Mouse (Mus musculus) limb, embryonic 10.5 days (tissue): ENCODE results near the gene Zfp109. TPM values are rescaled to one million over a fixed set of nuclear protein-coding genes. Genes with fewer than 3 reads are reported as not detected.

Source experiments
- DNase-seq: peaks from one replicate; pipeline ENCODE4 v3.0.0-alpha.2; 2017; ENCODE audit warnings: low spot score
- H3K27ac ChIP-seq: fragments of 300-500 bp; sonication (generic); 2 replicates; pipeline ENCODE4 v1.5.1; 2016; ENCODE audit warnings: mild to moderate bottlenecking
- H3K27me3 ChIP-seq: fragments of 300-500 bp; sonication (generic); 2 replicates; pipeline ENCODE4 v1.6.1; 2016; ENCODE audit warnings: low read depth, mild to moderate bottlenecking; ENCODE audit not compliant: poor library complexity, severe bottlenecking
- H3K36me3 ChIP-seq: fragments of 300-500 bp; sonication (generic); 2 replicates; pipeline ENCODE4 v1.6.1; 2016; ENCODE audit warnings: mild to moderate bottlenecking, moderate library complexity
- H3K4me1 ChIP-seq: fragments of 300-500 bp; sonication (generic); 2 replicates; pipeline ENCODE4 v1.6.1; 2016
- H3K4me3 ChIP-seq: fragments of 300-500 bp; sonication (generic); 2 replicates; pipeline ENCODE4 v1.5.1; 2016; ENCODE audit warnings: mild to moderate bottlenecking, moderate library complexity
- H3K9me3 ChIP-seq: fragments of 300-500 bp; sonication (generic); replicated peaks from 2 replicates; pipeline ENCODE4 v1.6.1; 2016; ENCODE audit warnings: mild to moderate bottlenecking
- WGBS: fragments of 180-500 bp; shearing (Covaris S2); methylation state at CpG from one replicate; pipeline ENCODE4 v1.1.7; 2016; 5-methylcytosine and 5-hydroxymethylcytosine counted together
- polyA plus RNA-seq: library from polyadenylated mRNA; unstranded; fragments of >200 nt; fragmentation: Nextera tagmentation; extraction: Ambion mirVana; gene quantifications from 2 replicates; pipeline ENCODE4 v1.2.1, GENCODE M21; 2016

Zfp109 gene
- polyA plus RNA-seq, 1 experiment from 2014 or later, result 7.0 TPM

DNA sequence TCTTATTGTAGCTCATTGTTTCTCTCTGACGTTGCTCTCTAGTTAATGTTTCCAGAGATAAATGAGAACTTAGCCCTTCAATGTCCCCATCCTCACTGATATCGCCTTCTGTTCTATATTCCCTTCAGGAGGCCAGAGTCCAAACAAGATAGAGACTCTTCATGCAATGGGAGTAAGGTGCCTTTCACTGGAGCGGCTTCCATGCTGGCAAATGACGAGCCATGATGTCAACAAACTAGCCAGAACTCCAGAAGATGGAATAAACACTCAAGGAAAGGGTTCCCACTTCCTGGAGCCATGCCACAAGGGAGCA lies 22.6 kb upstream of the Zfp109 start:
- 93% methylated on average over 4 of the region's 4 CpGs for WGBS
- DNase-seq, result no peak

DNA sequence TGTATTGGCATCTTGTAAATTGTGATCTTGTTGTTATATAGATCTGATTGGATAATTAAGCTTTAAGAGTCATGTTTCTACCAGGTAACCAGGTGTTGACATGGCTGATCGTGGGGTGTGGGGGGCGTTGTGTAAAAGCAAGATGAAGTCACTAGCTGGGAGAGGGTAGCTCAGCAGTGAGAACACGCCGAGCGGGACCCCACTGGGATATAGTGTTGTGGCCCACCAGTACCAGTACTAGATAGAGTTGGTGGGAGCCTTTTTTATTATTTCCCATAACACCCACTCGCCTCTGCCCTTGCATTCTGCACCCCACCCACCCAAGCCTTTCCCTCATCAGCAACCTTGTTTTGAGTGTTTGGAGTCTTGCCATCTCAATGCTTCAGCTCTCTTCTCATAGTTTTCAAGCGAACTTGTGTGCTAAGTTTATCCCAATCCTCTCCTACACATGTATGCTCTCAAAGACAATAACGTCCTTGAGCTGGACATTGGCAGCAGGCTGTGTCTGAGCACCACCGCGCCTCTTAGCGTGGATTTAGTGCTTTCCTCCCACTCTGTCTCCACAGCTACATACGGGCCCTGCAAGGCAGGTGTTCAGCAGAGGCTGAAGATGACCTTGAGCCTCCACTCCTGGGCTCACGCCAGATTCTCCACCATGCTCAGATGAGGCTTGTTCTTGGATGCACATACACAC lies 22.1 kb upstream of the Zfp109 start:
- DNase-seq, result no peak
- WGBS, result 90% methylated on average over 13 of the region's 13 CpGs
- H3K9me3 ChIP-seq, result no peaks in the 10 kb centered on the region
- H3K27ac ChIP-seq, result no peak overlapping the region
- H3K27me3 ChIP-seq, result no peaks in the 10 kb centered on the region
- H3K4me1 ChIP-seq, result no peaks in the 10 kb centered on the region
- H3K4me3 ChIP-seq, result no peak overlapping the region
- H3K36me3 ChIP-seq, result peaks cover 26% of the 10 kb centered on the region

More for the DNA sequence above, 22.6 kb upstream of the Zfp109 start:
- Histone ChIP-seq H3K36me3 (peaks cover 26% of the 10 kb centered on the region), H3K27ac (no peak overlapping the region), H3K9me3 (no peaks in the 10 kb centered on the region), H3K4me3 (no peak overlapping the region), H3K4me1 (no peaks in the 10 kb centered on the region), H3K27me3 (no peaks in the 10 kb centered on the region)

DNA sequence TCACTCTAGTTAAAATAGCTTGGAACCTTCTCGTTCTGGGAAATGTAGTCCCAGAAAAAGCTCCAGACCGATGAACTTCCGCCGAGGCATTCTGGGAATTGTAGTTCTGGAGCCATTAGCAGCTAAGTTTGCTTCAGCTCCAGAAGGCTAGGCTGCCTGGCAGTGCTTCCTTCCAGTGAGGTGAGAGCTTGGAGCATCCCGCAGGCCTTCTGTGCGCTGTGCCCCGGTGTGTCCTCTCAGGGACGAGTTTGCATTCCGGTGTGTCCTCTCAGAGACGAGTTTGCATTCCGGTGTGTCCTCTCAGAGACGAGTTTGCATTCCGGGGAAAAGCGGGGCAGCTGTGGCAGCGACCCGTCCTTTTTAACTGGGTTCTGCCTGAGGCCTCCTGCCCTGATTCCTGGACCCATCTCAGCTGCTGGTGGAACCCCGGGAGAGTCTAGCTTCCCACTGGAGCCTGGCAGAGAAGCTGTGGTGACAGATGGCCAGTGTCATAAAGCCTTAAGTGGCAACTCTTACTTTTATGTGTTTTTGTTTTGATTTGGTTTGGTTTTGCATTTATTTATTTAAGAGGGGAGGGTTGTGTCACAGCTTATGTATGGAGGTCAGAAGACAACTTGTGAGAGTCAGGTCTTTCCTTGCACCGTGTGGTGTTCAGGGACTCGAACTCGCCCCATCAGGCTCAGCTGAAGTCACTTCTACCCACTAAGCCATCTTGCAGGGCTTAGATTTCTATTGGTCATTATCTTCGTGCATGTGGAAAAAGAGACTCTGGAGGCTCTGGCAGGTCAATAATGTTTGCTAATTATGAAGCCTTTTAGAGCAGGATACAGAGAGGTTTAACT lies 17.5 kb upstream of the Zfp109 start, which contains the start of gene Zfp108:
Gene Zfp108, plus strand, starts transcription at position 162 of the 842 bp plus-strand sequence.
- WGBS, result 22% methylated on average over 21 of the region's 21 CpGs
- no peaks in the 10 kb centered on the region for H3K27me3 ChIP-seq

DNA sequence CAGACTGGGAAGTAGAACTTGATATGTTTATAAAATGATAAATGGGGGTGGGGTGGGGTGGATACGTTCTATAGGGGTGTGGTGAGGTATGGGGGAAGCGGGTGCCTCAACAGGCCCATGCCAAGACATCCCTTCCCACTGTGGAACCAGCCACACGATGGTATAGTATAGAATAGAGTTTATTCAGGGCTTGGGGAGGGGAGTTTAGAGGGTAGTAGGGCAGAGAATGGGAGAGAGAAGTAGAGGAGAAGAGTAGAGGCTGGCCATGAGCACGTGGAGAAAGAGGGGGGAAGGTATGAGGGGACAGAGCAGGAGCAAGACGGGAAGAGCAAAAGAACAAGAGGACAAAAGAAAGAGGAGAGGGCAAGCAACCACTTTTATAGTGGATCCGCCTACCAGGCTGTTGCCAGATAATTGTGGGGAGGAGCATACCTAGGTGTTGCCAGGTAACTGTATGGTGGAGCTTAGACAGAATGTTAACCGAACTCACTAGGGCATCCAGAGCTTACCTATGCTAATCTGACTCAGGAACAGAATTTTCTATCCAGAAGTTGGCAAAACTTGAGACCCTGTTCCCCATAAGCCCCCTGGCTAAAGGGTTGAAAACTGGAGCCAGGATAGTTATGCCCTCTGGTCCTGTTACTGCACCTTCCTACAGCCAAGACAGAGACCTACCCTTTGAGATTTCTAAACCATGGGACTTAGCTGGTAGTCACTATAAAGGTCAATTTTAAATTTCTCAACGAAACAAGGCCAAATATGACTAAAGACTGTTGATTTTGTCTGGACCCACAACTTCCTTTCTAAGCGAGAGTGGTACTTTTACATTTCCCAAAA lies 16.6 kb upstream of the Zfp109 start:
- DNase-seq, result no peak
- Histone ChIP-seq H3K4me3 (peak overlapping the region; percentile 55), H3K36me3 (no peaks in the 10 kb centered on the region), H3K9me3 (no peaks in the 10 kb centered on the region), H3K27ac (peak overlapping the region; percentile 80; the same call in 1 of the 2 replicates), H3K4me1 (no peaks in the 10 kb centered on the region), H3K27me3 (no peaks in the 10 kb centered on the region)
- 69% methylated on average over 9 of the region's 9 CpGs for WGBS

More for the DNA sequence above, 17.5 kb upstream of the Zfp109 start, which contains the start of gene Zfp108:
- Histone ChIP-seq H3K9me3 (no peaks in the 10 kb centered on the region), H3K4me3 (peak within 1 kb of the TSS; percentile 55), H3K27ac (peak within 1 kb of the TSS; percentile 80), H3K36me3 (peaks cover 6% of the 10 kb centered on the region; the same call in 1 of the 2 replicates), H3K4me1 (no peaks in the 10 kb centered on the region)
- DNase-seq, result peak; percentile 80

DNA sequence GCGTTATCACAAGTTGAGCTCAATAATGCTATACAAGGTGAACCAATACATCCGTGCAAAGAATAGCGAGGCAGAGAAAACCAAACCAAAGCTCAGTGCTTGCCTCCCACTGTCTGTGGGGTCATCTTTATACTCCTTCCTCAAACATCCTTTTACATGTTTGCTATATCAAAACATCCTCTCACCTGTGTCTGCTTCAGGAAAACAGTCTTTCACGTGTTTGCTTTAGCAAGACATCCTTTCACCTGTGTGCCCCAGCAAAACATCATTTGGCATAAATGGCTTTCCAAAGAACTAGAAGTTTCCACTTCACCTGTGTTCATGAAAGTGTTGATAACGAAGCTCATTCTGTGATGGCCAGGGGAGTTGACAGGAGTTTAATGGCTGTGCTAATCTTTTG lies 26.0 kb downstream of the Zfp109 start, which contains the start of gene Zfp111:
Gene Zfp111, minus strand, starts transcription at position 101 of the 400 bp plus-strand sequence.
- Histone ChIP-seq H3K9me3 (no peaks in the 10 kb centered on the region), H3K36me3 (no peaks in the 10 kb centered on the region), H3K4me1 (peaks cover 5% of the 10 kb centered on the region), H3K27me3 (no peaks in the 10 kb centered on the region), H3K4me3 (no peak within 1 kb of the TSS), H3K27ac (no peak within 1 kb of the TSS)
- WGBS, result 83% methylated on average over 5 of the region's 5 CpGs
- DNase-seq, result no peak

DNA sequence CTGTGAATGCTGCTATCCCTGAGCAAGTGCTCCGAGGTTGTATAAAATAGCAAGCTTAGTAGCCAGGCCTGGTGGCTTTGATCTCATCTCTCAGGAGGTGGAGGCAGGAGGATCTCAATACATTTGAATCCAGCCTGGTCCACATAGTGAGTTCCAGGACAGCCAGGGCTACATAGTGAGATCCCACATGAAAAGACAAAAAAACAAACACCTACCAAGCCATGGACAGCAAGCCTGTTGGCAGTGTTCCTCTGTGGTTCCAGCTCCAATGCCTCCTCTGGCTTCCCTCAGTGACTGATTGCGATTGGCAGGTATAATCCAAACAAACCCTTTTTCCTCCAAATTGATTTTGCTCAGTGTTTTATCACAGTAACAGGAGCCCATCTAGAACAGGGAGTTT lies 27.1 kb downstream of the Zfp109 start:
- Histone ChIP-seq H3K4me1 (peaks cover 5% of the 10 kb centered on the region), H3K27me3 (no peaks in the 10 kb centered on the region), H3K9me3 (no peaks in the 10 kb centered on the region), H3K36me3 (peaks cover 10% of the 10 kb centered on the region), H3K4me3 (no peak overlapping the region), H3K27ac (no peak overlapping the region)
- DNase-seq, result no peak
- WGBS, result 82% methylated on average over 2 of the region's 2 CpGs

DNA sequence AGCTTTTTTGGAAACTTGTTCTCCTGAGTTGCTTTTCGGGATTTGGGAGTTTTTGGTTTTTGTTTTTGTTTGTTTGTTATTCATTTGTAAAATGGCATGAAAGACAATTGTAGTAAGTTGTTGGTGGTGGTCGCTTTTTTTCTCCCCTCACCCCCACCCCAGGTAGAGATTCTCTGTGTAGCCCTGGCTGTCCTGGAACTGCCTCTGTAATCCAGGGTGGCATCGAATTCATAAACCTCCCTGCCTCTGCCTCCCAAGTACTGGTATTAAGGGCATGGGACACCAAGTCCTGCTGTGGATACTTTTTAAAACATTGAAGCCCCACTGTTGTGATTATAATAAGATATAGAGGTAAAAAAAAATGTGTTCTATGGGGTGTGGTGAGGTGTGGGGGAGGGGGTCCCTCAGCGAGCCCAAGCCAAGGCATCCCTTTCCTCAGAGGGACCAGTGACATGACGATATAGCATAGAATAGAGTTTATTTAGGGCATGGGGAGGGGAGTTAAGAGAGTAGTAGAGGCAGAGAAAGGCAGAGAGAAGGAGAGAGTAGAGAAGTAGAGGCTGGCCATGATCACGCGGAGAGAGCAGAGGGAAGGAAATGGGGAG lies 29.0 kb downstream of the Zfp109 start:
- Histone ChIP-seq H3K27me3 (no peaks in the 10 kb centered on the region), H3K4me3 (peak overlapping the region; percentile 72), H3K36me3 (peaks cover 29% of the 10 kb centered on the region), H3K9me3 (no peaks in the 10 kb centered on the region), H3K27ac (peak overlapping the region; percentile 93; the same call in 1 of the 2 replicates), H3K4me1 (peaks cover 5% of the 10 kb centered on the region)
- 60% methylated on average over 7 of the region's 7 CpGs for WGBS
- DNase-seq, result no peak

DNA sequence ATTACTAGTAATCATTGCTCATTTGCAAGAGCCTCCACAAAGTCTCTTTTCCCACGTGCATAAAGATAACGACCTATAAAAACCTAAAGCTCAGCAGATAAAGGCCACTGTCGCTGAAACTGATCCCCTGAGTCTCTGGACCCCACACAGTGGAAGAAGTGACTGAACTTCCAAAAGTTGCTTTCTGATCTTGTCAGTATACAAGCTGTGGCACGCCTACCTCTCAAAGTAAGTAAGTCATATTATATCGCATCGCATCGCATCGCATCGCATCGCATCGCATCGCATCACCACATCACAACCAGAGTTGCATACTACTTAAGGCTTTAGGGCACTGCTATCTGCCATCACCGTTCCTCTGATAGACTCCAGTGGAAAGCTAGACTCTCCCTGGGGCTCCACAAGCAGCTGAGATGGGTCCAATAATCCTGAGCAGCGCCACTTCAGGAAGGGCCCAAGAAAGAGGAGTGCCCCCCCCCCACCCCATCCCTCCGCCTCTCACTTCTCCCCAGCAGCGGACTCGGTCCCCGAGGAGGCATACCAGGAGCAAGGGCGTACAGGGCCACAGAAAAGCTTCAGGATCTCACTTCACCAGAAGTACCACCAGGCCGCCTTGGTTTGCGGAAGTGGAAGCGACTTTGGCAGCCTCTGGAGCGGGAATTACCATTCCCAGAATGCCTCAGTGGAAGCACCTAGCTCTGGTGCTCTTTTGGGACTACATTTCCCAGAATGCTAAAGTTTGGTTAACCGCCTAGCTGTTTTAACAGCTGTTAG lies 29.7 kb downstream of the Zfp109 start:
- Histone ChIP-seq H3K9me3 (no peaks in the 10 kb centered on the region), H3K36me3 (peaks cover 36% of the 10 kb centered on the region), H3K27me3 (no peaks in the 10 kb centered on the region), H3K4me3 (peak overlapping the region; percentile 72), H3K4me1 (peaks cover 5% of the 10 kb centered on the region), H3K27ac (peak overlapping the region; percentile 93)
- peak; percentile 77 for DNase-seq
- 17% methylated on average over 24 of the region's 24 CpGs for WGBS

DNA sequence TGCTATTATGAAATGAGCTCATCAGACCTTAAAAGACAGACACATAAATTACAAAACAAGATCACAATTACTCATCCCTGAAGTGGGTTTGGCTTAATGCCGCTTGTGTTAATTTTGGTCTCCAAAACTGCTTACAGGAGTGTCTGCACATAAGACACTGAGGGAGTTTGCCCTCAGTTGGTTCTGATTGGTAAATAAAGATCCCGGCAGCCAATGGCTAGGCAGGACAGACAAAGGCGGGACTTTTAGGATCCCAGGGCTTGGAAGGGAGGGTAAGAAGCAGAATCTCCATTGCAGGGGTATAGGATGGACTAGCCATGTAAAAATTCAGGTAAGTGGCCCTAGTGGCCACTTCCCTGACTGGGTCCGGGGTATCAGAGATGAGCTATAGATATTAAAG lies 40.4 kb downstream of the Zfp109 start:
- Histone ChIP-seq H3K9me3 (peaks cover 7% of the 10 kb centered on the region; the same call in 1 of the 2 replicates), H3K27ac (no peak overlapping the region), H3K36me3 (peaks cover 86% of the 10 kb centered on the region), H3K4me1 (no peaks in the 10 kb centered on the region), H3K4me3 (no peak overlapping the region), H3K27me3 (no peaks in the 10 kb centered on the region)
- 95% methylated on average over 4 of the region's 4 CpGs for WGBS
- no peak for DNase-seq

DNA sequence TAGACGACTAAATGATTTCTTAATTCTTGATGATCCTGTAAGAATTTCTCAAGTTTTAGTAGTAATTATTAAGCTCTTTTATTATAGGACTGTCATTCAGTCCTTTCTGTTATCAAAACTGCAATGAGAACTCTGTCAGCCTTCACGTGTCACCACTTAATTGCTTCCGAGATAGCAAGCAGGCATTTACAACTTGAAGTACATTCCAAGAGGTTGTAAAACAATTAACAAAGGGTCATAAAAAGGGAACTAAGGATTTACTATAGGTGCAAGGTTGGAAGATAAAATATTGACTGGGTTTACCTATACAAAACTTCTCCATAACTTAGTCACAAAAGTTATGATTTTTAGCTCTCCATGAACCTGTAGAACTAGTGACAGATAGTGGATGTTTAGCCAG lies 44.2 kb downstream of the Zfp109 start:
- Histone ChIP-seq H3K9me3 (peaks cover 3% of the 10 kb centered on the region; the same call in 1 of the 2 replicates), H3K27ac (no peak overlapping the region), H3K4me3 (no peak overlapping the region), H3K4me1 (no peaks in the 10 kb centered on the region), H3K36me3 (peaks cover 48% of the 10 kb centered on the region), H3K27me3 (no peaks in the 10 kb centered on the region)
- no peak for DNase-seq
- 58% methylated on average over 3 of the region's 3 CpGs for WGBS

DNA sequence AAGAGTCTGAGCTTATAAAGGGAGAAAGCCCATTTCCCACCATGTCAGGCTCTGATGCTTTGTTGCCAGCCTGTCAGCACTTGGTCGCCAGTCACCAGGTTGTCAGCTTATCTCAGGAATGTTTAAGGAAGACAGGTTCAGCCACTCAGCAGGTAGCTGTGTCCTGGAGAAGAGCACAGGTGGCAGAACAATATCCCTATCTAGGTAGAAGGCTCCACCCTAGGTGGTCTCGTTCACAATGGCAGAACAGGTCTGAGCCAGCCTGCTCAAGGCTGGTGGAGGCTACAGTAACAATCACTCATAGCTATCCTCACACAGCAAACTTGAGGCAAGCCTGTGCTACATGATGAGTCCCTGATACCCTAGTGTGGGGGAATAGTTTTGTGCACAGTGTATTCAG lies 46.0 kb downstream of the Zfp109 start:
- Histone ChIP-seq H3K9me3 (no peaks in the 10 kb centered on the region; the same call in 1 of the 2 replicates), H3K4me1 (no peaks in the 10 kb centered on the region), H3K27ac (no peak overlapping the region), H3K27me3 (no peaks in the 10 kb centered on the region), H3K36me3 (peaks cover 33% of the 10 kb centered on the region), H3K4me3 (no peak overlapping the region)
- no peak for DNase-seq
- 85% methylated on average over 2 of the region's 2 CpGs for WGBS

DNA sequence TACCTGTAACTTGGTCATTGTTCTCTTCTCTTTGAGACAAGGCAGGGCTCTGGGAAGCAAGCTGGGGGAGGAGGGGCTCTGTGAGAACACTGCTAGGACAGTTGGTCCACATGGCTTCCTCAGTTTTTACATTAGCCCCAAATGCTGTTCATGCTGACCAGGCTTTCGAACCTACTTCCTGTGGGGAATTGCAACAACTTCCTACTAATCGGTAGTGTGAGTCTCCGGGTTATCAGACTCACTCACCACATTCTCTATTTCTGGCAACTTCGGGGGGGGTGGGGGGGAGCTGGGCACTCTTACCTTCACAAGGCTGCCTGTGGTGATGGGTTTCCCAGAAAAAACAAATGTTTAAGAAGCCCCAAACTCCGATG lies 47.8 kb downstream of the Zfp109 start:
- Histone ChIP-seq H3K27me3 (no peaks in the 10 kb centered on the region), H3K36me3 (peaks cover 21% of the 10 kb centered on the region), H3K27ac (no peak overlapping the region), H3K4me1 (no peaks in the 10 kb centered on the region), H3K9me3 (no peaks in the 10 kb centered on the region; the same call in 1 of the 2 replicates), H3K4me3 (no peak overlapping the region)
- 77% methylated on average over 5 of the region's 5 CpGs for WGBS
- no peak for DNase-seq
